Mouse (Mus musculus): ENCODE data around the gene Scfd2.

Scfd2 gene

GRCm38 (mm10) chr5:74311200-74311825 lies 220.2 kb downstream of the Scfd2 start:
- DNase-seq (ENCODE audit: extremely low spot score): peak; percentile 72

DNA sequence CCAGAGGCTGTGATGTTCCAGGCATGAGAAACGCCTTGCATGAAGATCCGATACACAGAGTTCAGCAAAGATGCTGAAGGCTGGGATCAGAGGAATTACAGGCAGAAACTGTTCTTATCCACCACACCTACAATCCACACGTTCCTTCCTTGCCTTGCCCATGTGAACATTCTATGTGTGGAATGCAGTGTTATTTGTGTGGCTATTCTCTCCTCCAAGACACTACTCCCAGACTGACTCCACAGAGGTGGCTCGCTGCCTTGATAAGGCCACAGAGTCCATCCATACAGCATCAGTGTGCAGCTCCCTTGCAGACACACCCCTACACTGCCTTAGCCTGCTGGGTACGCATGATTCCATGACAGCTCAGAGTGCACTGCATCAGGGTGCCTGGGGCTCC lies 221.5 kb downstream of the Scfd2 start:
- no peak for DNase-seq (ENCODE audit: extremely low spot score)

- no peak for DNase-seq (ENCODE audit: extremely low spot score)
Observed at GRCm38 (mm10) chr5:74307242-74307641, 224.3 kb downstream of the Scfd2 start.

DNA sequence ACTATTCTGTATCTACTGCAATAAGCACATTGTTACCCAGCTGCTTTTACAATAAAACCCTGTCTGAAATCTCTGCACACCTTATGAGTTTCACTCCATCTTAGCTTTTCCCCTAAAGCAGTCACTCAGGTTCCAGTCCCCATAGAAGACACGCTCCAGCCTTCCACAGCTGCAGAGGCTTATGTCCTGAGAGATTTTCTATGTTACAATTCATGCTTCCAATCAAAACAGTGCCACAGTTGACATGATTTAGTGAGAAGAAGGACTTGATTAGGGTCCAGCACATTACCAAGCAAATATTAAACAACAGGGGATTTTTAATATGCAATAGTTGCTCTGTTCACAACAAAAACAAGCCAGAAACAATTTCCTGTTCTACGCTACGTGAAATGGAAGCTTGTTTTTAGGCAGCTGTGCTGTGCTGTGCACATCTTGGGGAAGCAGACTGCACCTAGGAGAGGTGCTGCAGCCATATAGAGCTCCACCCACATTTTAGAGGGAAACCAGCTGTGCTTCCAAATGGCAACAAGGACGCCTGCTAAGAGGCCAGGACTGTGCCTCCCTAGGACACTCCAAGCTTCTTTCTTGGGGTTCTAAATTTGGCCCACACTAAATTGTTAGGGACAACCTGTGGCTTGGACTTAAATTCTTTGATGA lies 225.9 kb downstream of the Scfd2 start:
- no peak for DNase-seq (ENCODE audit: extremely low spot score)

- no peak for DNase-seq (ENCODE audit: extremely low spot score)
Observed at GRCm38 (mm10) chr5:74304767-74305166, 226.8 kb downstream of the Scfd2 start.

- no peak for DNase-seq (ENCODE audit: extremely low spot score)
Observed at GRCm38 (mm10) chr5:74302331-74302730, 229.2 kb downstream of the Scfd2 start.

DNA sequence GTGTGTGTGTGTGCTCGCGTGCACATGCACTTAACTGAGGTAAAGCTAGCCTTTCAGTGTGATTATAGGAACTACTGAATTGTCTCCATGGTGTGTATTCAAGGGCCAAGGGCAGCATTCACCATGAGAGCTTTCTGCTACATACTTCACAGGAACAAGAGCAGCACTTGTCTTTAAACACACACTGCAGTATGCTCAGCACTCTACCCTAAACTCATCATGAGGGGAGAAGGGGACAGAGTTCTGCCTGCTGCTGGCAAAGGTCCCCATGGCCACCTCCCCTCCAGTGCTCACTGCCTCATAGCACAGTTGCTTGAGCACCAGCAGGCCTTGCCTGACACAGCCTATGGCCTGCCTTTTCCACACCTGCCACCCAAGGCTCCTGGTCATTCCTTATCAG lies 230.1 kb downstream of the Scfd2 start:
- no peak for DNase-seq (ENCODE audit: extremely low spot score)

- no peak for DNase-seq (ENCODE audit: extremely low spot score)
Observed at GRCm38 (mm10) chr5:74300931-74301330, 230.6 kb downstream of the Scfd2 start.

GRCm38 (mm10) chr5:74300140-74300539 lies 231.4 kb downstream of the Scfd2 start:
- no peak for DNase-seq (ENCODE audit: extremely low spot score)

DNA sequence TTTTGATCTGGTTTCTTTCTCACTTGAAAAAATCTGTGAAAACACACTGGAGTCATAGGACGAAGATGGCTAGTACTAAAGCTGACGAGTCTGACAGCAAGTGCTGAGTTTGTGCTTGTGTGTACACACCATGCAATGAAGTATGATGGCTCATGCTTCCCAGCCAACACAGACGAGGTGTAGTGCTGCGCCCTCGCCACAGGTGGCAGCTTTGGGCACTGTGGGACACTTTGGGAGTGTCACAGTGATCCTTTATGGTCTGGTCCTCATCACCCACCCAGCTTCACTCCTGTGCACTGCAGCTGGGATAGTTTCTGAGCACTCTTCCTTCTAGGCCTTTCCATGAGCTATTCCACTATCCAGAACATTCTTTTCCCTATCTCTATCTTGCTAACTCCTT lies 234.4 kb downstream of the Scfd2 start:
- DNase-seq (ENCODE audit: extremely low spot score): no peak

GRCm38 (mm10) chr5:74296096-74296495 lies 235.5 kb downstream of the Scfd2 start:
- no peak for DNase-seq (ENCODE audit: extremely low spot score)

DNA sequence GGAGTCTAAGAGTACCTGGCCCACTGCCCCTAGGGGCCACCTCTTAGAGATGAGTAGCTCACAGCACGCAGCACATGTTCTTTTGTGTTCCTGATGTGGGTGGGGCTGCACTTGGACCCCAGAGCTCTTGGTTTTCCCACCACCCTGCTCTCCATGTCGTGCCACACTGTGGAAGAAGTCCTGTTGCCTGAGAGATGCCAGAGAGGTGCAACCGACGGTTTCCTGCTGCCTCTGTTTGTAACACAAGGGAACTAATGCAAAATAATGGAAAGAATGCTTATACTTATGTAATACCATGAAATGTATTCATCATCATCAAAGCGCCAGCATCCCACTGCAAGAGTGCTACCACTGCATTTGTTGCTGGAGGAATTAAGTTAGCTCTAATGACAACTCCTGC lies 238.0 kb downstream of the Scfd2 start:
- DNase-seq (ENCODE audit: extremely low spot score): no peak

GRCm38 (mm10) chr5:74292050-74292449 lies 239.5 kb downstream of the Scfd2 start:
- DNase-seq (ENCODE audit: extremely low spot score): no peak

DNA sequence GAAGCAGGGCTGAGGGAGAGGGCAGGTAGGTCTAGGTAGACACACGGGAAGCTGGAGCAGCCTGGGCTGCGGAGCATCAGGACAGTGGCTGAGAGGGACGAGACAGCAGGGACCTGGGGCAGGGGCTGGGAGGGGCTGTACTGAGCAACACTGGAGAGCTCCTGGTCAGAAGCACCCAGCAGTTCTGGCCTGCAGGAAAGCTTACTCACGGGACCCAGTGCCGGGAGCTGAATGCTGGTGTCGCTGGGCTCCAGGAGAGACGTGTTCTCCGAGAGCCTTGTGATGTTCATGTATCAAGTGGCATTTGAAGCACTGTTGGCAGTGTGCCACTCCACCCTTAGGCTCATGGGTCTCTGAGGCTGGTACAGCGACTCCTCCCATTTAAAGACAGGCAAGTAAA lies 240.0 kb downstream of the Scfd2 start:
- no peak for DNase-seq (ENCODE audit: extremely low spot score)

DNA sequence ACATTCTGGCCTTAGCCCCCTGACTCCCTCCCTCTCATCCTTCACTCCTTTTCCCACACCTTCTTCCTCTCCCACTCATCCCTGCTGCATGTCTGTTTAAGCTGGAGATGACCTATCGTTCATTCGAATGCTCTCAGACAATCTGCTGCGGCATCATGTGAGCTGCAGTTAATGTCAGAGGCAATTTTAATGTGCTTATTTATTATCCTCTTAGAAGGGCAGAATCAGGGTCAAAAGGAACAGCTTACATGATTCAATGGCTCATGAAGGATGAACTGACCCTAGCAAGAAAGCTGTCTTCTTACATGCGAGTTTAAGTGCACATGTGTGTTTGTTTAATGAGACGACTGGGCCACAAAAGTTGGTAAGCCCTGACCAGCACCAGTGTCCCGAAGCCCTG lies 241.6 kb downstream of the Scfd2 start:
- no peak for DNase-seq (ENCODE audit: extremely low spot score)

DNA sequence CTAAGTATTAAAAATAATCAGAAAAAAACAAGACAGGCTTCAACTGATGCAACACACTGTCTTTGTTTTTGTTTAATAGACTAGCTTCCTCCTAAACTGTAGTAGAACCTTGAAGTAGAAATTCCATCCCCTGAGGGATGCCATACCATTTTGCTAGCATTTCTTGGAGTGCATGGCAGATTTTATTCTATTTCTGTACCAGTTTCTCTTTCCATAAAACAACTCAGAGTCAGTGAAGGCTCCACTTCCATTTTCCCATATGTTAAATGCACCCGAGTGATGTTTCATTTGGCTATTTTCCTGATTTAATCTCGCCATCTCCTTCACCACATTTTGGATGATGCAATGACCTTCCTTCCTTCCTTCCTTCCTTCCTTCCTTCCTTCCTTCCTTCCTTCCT lies 243.4 kb downstream of the Scfd2 start:
- no peak for DNase-seq (ENCODE audit: extremely low spot score)

GRCm38 (mm10) chr5:74286301-74286700 lies 245.3 kb downstream of the Scfd2 start:
- DNase-seq (ENCODE audit: extremely low spot score): no peak

DNA sequence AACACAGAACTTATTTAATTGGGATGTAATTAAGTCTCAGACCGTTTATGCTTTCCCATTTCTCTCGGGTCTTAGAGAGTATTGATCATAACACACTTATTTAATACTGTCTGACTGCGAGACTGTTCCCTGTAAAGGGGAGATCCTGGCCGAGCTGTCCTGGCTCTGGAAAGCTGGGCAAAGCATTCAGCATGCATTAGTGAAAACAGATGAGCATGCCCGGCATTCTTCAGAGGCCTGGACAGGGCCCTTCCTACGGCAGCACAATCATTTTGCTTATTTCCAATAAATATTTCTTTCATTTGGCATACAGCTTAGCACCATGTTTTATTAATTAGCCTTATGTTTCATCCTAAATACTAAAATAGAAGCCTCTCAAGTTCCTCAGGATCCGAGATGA lies 245.8 kb downstream of the Scfd2 start:
- no peak for DNase-seq (ENCODE audit: extremely low spot score)

- DNase-seq (ENCODE audit: extremely low spot score): no peak
Observed at GRCm38 (mm10) chr5:74285289-74285688, 246.3 kb downstream of the Scfd2 start.

GRCm38 (mm10) chr5:74283545-74283944 lies 248.0 kb downstream of the Scfd2 start:
- DNase-seq (ENCODE audit: extremely low spot score): no peak

DNA sequence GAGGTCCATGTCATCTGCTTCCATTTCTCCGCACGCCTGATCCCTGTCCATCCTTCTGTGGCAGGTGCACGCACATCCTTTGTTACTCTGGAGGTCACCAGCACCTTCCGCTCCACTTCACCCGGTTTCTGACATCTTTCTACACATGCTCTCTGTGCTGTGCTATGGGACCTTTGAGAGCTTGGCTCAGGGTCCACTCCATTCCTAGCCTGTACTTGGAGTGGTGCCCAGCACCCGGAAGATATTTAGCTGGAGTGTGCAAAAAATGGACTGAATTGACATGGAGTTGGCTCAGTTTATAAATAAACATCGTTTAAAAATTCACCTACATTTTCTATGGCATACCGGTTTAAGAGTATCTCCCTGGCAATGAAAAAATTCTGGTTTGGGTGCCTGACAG lies 250.1 kb downstream of the Scfd2 start:
- no peak for DNase-seq (ENCODE audit: extremely low spot score)

GRCm38 (mm10) chr5:74279673-74280072 lies 251.9 kb downstream of the Scfd2 start:
- DNase-seq (ENCODE audit: extremely low spot score): no peak

GRCm38 (mm10) chr5:74278428-74278827 lies 253.1 kb downstream of the Scfd2 start:
- no peak for DNase-seq (ENCODE audit: extremely low spot score)

- peak; percentile 87 for DNase-seq (ENCODE audit: extremely low spot score)
Observed at GRCm38 (mm10) chr5:74277712-74278111, 253.8 kb downstream of the Scfd2 start.

Measured in embryo, embryonic 9.5 days (tissue).